Mouse (Mus musculus) kidney, postnatal 4 days (tissue): ENCODE measurements around the gene Zbtb20.

Source experiments
- DNase-seq, 2 experiments: peaks; one replicate each; pipeline ENCODE4 v3.0.0; 2021; ENCODE audit warnings: mixed read lengths in 2 of 2

Gene Zbtb20

GRCm38 (mm10) chr16:43462470-43463455 lies 587.1 kb downstream of the Zbtb20 start:
- DNase-seq = peak; percentile 30 to 49

DNA sequence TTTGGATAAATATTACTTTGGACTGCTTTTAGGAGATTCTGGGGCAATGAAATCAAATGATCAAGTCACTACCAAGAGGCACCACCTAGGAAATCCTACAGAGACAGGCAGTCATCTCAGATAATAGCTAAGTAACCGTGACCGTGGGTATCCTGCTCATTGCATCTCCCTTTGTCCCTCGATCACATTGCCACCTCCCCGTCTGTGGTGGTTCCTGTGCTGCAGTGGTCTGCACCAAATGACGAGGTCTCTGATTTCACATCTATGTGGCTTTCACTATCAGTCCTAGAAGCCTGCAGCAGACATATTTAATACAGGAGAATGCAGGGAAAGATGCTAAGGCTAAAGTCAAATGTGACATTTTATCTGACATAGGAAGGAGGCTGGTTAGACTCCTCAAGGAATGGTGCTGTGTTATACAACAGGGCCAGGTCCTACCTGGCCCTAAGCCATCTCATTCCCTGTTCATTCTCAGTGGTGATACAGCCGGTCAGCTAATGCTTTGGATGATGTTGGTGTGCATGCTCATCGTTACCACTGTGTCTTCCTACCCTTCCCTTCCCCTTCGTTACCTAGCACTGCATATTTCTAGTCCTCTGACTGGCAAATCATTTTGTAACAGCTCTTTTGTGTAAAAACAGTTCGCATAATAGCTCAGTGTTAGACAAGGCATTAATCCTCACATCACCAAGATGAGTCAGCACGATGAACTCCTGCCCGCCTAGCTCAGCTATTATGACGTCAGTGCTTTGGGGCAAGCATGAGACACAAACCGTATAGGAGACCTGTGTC lies 588.2 kb downstream of the Zbtb20 start:
- peak in 1 of 2 experiments; percentile 11 for DNase-seq

GRCm38 (mm10) chr16:43464476-43465080 lies 588.9 kb downstream of the Zbtb20 start:
- DNase-seq = peak; percentile 41 to 54

DNA sequence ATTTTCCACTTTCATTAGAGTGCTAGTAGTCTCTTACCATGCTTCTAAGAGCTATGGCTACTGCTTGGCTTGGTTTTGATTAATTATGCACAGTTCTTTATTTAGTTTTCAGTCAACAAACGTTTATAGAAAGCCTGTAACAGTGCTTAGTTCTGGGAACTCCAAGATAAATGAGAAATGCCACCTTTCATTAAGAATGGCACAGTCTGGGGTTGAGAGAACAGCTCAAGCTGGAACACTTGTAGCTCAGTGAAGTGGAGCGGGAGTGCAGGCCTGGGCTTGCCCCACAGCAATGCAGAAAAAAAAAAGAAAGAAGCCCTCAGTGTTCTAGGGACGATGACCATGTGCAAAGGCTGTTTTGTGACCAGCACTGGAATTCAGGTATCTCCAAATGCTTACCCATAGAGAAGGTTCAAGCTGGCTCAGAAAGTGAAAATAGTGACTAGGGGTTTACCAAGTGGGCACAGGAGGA lies 589.7 kb downstream of the Zbtb20 start:
- peak in 1 of 2 experiments; percentile 16 for DNase-seq

DNA sequence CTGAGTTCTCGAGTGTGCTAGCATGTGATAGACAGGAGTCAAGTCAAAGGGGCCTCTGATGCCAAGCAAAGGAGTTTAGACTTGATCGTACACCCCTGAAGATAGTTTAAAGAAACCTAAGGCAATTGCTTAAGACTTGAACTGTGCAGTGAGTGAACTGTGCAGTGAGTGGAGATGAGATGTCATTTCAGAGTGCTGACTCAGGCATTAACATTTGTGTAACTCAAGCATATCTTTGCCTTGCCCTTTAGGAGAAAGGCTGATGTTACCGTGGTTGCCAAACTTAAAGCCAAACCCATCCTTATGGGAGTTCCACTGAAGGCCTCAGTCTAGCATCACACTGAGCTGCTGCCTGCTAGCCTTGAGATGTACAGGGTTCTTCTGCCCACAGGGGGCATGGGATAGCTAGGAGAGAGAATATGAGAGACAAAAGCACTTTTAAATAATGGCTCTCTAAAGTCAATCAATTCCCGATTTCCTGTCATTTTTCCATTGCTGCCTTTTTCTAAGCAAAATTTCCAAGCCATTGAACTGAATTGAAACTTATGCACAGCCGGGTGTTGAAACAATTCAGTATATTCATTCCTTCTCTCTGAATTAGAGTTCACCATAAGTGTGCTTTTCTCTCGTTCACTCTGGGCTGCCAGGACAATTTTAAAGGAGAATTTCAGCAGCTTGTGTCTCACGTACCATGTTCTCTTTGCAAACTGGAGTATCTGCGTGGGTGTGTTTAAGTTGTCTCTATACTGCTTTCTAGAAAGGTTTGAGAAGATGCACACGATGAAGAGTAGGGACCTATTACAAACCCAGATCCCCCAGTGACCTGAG lies 590.5 kb downstream of the Zbtb20 start:
- DNase-seq = no peak

DNA sequence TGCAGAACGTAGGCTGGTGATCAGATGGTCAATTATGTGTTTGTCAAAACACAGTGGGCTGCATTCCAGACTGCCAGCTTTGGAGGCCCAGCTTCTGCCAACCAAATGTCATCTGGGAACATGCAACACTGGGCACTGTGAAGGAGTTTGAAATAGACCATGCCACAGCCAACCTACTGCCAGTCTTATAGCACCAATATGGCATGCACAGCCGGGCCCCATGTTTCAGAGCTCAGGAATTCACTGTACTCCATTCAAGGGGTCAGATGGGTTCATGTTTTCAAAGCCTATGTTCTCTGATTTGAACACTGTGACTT lies 591.0 kb downstream of the Zbtb20 start:
- DNase-seq = no peak

DNA sequence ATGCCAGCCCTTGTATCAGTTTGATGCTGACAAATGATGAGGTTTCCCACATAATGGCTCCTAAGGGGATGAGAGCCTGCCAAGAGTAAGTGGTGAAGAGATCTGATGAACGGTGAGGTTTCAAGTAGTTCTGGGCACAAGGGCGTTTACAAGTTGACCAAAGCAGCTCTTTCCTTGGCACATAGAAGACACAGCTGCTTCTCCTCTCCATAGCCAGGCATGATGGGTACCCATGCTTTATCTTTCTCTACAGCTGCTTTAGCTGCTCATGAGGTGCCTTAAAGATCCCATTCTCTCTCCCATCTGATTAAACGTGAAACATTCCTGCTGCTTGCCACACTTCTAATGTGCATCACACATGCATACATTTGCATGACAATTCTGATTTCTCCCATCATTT lies 595.4 kb downstream of the Zbtb20 start:
- DNase-seq = no peak

DNA sequence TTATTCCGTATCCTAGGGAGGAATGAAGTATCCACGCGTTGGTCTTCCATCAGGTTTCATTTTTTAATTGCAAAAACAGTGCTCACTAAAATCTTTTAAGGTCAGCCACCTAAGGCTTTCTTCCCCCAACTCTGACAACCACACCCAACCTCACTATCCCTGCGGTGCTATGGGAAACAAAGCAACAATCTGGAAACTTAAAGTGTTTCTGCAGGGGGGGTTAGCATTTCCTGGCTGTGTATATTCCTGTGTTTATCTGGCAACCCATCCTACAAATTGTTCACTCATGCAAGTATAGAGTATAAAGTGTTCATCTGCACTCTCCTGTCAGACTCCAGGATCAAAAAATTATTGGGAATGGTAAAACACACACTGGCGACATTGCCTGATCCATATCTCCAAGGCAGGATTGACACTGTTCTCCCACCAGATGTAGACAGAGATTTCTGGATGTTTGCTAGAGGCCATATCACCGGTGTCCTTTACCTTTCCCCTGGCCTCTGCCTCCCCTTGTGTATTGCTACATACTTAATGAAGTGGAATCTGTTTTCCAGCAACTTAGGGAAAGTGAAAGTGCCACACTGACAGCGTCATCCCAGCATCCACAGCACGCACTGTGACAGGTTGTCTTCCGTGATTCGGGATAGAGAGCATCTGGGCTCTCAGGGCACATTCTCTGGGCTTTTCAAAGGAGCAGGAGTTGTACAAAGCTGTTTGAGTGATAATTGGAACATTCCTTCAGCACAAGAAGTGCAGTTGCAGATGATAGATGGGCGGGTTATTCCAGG lies 599.5 kb downstream of the Zbtb20 start:
- no peak for DNase-seq

DNA sequence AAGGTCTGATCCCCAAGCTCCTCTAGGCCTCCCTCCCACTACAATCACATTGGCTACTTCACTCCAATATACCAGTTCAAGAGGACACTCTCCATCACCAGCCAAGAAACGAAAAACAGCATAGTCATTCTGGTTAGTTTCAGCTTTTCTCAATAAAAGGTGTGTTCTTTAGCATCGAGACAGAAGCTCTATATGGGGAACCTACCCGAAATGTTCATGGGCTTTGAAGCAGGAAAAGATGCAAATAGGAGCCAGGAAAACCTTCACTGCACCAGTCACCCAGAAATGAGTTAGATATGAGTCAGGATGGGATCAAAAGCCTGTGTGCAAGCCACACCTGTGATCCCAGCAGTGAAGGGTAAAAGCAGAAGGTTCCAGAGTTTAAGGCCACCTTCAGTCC lies 601.2 kb downstream of the Zbtb20 start:
- no peak for DNase-seq

GRCm38 (mm10) chr16:43478352-43478751 lies 602.7 kb downstream of the Zbtb20 start:
- no peak for DNase-seq

- DNase-seq = no peak
Measured at GRCm38 (mm10) chr16:43480532-43480931, 604.9 kb downstream of the Zbtb20 start.

- DNase-seq = no peak
Measured at GRCm38 (mm10) chr16:43482125-43482524, 606.4 kb downstream of the Zbtb20 start.

GRCm38 (mm10) chr16:43482738-43483137 lies 607.1 kb downstream of the Zbtb20 start:
- no peak for DNase-seq

GRCm38 (mm10) chr16:43484400-43484799 lies 608.7 kb downstream of the Zbtb20 start:
- no peak for DNase-seq

- DNase-seq = no peak
Measured at GRCm38 (mm10) chr16:43489362-43489761, 613.7 kb downstream of the Zbtb20 start.

DNA sequence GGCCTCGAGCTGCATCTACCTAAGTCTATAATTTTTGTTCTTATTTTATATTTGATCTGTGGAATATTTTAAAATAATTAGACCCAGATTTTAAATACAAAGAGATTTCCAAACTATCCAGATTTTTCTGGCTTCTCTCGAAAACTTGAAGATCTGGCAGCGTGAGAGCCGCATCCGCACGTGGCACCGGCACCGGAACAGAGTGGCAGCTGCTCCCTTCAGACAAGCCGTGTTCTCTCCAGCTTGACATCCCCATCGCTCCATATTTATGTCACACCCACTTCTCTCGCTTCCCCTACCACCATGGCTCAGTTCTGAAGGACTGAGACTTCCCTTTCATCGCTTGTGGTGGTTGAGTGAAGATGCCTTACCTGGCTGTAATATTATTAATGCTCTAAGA lies 614.3 kb downstream of the Zbtb20 start:
- DNase-seq = no peak

DNA sequence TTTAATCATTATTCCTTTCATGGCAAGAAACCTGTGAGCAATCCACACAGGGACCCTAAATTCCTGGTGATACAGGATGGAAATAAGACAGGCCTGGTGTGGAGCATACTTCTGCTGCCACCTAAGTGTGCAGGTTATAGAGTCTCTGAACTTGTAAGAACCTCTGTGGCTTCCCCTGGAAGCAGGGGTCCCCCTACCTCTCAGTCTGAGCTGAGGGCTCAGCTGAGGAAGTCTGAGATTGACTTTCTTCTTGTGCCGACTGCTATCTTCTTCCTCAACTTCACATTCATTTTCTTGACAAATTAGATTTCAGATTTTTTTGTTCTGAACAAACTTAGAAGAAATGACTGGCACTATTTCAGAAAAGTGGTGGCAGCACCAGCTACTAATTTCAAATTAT lies 617.2 kb downstream of the Zbtb20 start:
- DNase-seq = no peak

GRCm38 (mm10) chr16:43493596-43494385 lies 618.1 kb downstream of the Zbtb20 start:
- no peak for DNase-seq

DNA sequence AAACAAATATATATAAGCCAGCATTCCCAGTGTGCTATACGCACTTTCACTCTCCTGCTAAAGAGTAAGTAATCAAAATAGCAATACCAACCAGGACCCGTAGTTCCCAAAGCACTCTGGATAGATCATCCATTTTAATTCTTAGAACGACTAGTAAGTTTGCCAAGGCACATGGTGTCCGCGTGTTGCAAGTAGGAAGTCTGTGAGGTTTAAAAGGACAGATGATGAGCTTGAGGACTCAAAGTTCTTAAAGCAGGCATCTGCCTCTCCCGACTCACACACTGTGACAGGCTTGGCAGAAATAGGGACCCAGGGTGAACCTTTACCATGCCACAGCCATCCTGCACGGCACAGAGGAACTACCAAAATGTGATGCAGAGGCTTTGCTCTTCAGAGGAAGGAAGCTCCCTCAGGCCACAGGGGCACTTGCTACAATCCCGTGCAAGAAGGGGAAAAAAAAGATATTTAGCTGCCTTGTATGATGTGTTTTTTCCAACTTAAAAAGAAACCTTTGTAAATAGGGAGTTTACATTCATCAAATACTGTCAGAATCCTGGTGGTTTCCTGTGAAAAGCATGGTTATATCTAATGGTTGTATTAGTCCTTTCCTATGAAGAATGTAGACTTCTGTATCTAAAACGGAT lies 619.6 kb downstream of the Zbtb20 start:
- DNase-seq = no peak

GRCm38 (mm10) chr16:43497093-43497492 lies 621.4 kb downstream of the Zbtb20 start:
- DNase-seq = no peak
